Mouse (Mus musculus) brain, embryonic 14.5 days (tissue): ENCODE results near the gene Zfp398.

Source experiments
- CTCF ChIP-seq: fragments of 200-500 bp; IDR thresholded peaks from 2 replicates; pipeline ENCODE4 v1.5.1; 2012; ENCODE audit warnings: inconsistent platforms, mild to moderate bottlenecking, moderate library complexity, borderline replicate concordance; ENCODE audit not compliant: insufficient read depth, insufficient read length; ENCODE audit errors: extremely low read depth
- POLR2A ChIP-seq: fragments of 200-500 bp; IDR thresholded peaks from 2 replicates; pipeline ENCODE4 v1.6.1; 2012; ENCODE audit warnings: mild to moderate bottlenecking, inconsistent platforms, borderline replicate concordance; ENCODE audit not compliant: poor library complexity, insufficient read depth, insufficient read length, severe bottlenecking; ENCODE audit errors: extremely low read depth

DNA sequence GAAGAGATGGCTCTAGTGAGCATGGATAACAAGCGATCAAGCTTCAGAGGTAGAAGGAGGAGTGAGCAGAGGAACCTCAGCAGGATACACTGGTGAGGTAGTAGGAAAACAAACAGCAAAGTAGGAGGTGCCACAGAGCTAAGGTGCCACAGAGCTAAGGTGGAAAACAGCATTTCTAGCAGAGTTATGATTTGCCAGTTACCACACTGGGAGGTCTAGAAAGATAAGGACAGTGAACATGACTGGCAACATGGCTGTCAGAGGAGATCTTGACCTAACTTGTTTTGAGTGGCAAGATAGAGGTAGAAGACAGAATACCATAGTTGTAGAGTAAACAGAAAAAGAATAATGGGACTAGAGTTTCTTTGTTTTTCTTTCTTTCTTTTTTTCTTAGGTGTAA is 6.9 kb downstream of the Zfp398 start:
- TF ChIP-seq CTCF (no peak), POLR2A (no peak)
